Mouse (Mus musculus) common myeloid progenitor, adult 5-6 weeks (primary cell): ENCODE measurements around the gene Vmn1r70. TPM values are rescaled to one million over a fixed set of nuclear protein-coding genes. Genes with fewer than 3 reads are reported as not detected.

ENCODE experiments used
- ATAC-seq: replicated peaks from 2 replicates; pipeline ENCODE4 v1.8.0; 2016; ENCODE audit warnings: low read depth, mild to moderate bottlenecking, moderate TSS enrichment, inconsistent platforms; ENCODE audit not compliant: poor library complexity, severe bottlenecking
- total RNA-seq: library from RNA; stranded (forward); fragments of 200-1000, 187-1606 nt; gene quantifications from 2 replicates; pipeline ENCODE4 v1.2.3, GENCODE M21; 2017

Gene Vmn1r70
- not detected in 2 replicates for total RNA-seq

- no peak for ATAC-seq
Observed at GRCm38 (mm10) chr7:10631232-10631631, at the start of gene Vmn1r70. Vmn1r70 (plus strand) TSS chr7:10631532.

- no peak for ATAC-seq
Observed at GRCm38 (mm10) chr7:10613559-10613958, 17.8 kb upstream of the Vmn1r70 start, which contains the start of gene Vmn1r69. Vmn1r69 (minus strand) TSS chr7:10613659.

Other genes starting within 250 kb of the Vmn1r70 start
- gene Vmn1r67, start 188.2 kb upstream of the Vmn1r70 start, total RNA-seq, result not detected in 2 replicates
- gene Zik1, start 136.1 kb upstream of the Vmn1r70 start, total RNA-seq, result 6.5 and 10.0 TPM in 2 replicates
- not detected in 2 replicates for gene Vmn1r68, start 73.0 kb upstream of the Vmn1r70 start, total RNA-seq
- gene Vmn1r69, start 17.9 kb upstream of the Vmn1r70 start, total RNA-seq, result not detected in 2 replicates
- not detected in 2 replicates for gene Nlrp4b, start 56.3 kb downstream of the Vmn1r70 start, total RNA-seq
- gene Vmn1r71, start 122.8 kb downstream of the Vmn1r70 start, total RNA-seq, result not detected in 2 replicates